Mouse (Mus musculus) spleen, postnatal 4 days (tissue): ENCODE measurements around the gene Ldlr.
"Not testable (repeated sequence)": the region's sequence is repeated elsewhere in the genome, so short reads cannot be mapped to it uniquely, and the experiment has no call there.

Experiments used
- DNase-seq, 2 experiments: peaks; one replicate each; pipeline ENCODE4 v3.0.0; 2022; ENCODE audit warnings: low spot score in 2 of 2

Ldlr gene

DNA sequence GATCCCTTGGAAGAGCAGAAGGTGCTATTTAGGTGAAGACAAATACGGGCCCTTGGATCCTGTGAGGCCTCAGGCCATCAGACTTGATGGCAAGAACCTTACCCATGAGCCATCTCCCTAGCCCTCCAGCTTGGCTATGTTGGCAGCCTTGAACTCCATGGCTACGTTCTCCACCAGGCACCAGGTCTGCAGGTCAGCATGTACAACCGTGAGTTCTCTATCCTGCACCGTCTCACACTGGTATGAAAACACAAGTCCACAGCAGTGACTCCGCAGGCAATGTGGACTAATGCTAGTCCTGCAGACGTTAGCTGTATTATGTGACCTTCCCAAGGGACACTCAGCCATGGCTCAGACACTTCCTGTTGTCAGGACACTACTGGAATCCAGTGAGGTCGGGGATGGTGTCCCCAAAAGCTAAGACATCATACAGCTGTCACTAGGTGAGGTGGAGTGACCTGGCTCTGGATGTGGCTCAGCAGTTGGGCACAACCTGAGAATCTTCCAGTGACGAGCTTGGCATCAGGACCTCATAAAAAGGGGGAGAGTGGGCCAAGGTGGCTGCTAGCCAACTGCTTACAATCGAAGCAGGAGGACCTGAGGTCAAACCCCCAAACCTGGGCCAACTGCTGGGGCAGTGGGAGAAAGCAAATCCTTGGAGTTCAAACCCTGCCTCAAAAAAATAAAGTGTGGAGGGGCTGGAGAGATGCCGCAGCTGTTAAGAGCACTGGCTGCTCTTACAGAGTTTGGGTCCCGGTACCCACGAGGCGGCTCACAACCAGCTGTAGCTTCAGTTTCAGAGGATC lies 31.4 kb downstream of the Ldlr start:
- DNase-seq, result no peak

- DNase-seq, result no peak
These were observed 35.6 kb downstream of the Ldlr start for GRCm38 (mm10) chr9:21758576-21759529.

GRCm38 (mm10) chr9:21759718-21760117 lies 36.4 kb downstream of the Ldlr start:
- no peak for DNase-seq

GRCm38 (mm10) chr9:21760155-21761088 lies 37.1 kb downstream of the Ldlr start, which contains the start of gene Spc24:
Gene Spc24, minus strand, starts transcription at chr9:21760303.
- peak; percentile 97 to 98 for DNase-seq

DNA sequence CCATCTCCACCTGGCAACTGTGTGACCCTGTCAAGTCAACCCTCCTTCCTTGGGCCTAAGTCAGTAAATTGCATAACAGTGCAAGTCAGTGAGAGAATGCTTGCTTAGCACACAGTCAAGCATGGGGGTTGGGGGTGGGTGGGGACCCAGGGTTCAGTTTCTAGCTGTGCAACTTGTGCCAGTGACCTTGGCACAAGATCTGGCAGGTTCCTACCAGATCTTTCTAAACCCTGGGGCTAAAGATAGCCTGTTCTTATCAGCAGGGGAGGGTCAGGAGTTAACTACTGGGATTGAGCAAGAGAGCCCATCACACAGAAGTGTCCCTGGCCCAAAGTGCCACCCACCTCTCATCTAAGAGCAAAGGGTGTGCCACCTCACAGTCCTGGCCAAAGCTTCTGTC lies 38.9 kb downstream of the Ldlr start:
- no peak for DNase-seq

GRCm38 (mm10) chr9:21764084-21764999 lies 41.1 kb downstream of the Ldlr start:
- no peak for DNase-seq

GRCm38 (mm10) chr9:21767896-21768295 lies 44.6 kb downstream of the Ldlr start:
- no peak for DNase-seq

GRCm38 (mm10) chr9:21768511-21769411 lies 45.5 kb downstream of the Ldlr start:
- DNase-seq, result no peak

GRCm38 (mm10) chr9:21769558-21770183 lies 46.4 kb downstream of the Ldlr start:
- no peak for DNase-seq

- DNase-seq, result not testable (repeated sequence)
These were observed 50.1 kb downstream of the Ldlr start for GRCm38 (mm10) chr9:21773396-21773795.

DNA sequence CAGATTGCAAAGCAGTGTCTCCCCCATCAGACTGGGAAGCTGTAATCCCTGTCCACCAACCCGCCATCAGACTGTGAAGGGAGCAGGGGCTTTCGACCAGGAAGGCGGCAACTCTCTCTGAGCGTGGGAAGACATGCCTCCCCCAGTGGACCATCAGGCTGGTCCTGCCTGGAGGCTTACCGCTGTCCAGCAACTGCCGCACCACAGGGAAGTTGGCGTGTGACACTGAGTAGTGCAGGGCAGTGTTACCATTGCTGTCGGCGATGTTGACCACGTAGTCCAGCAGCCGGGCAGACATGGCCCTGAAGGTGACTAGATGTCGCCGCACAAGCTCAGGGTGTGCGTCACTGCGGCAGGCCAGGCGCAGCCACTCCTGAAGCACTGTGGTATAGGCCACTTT lies 51.1 kb downstream of the Ldlr start:
- DNase-seq, result no peak

DNA sequence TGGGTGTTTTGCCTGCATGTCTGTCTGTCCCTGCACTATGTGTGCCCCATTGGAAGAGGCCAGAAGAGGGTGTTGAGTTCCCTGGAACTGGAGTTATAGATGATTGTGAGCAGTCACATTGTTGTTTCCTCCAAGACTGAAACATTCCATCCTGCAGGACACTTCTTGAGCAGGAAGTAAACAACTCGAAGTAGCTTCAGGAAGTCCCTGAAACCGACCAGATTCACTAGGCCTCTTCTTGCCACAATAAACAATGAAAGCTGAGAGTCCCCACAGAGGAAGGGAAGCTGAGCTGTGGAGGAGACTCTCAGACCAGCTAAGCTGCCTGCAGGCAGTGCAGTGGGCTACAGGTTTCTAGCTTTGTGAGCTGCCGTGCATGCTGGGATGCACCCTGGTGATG lies 54.4 kb downstream of the Ldlr start:
- DNase-seq, result no peak

GRCm38 (mm10) chr9:21781657-21782468 lies 58.6 kb downstream of the Ldlr start:
- DNase-seq, result no peak

DNA sequence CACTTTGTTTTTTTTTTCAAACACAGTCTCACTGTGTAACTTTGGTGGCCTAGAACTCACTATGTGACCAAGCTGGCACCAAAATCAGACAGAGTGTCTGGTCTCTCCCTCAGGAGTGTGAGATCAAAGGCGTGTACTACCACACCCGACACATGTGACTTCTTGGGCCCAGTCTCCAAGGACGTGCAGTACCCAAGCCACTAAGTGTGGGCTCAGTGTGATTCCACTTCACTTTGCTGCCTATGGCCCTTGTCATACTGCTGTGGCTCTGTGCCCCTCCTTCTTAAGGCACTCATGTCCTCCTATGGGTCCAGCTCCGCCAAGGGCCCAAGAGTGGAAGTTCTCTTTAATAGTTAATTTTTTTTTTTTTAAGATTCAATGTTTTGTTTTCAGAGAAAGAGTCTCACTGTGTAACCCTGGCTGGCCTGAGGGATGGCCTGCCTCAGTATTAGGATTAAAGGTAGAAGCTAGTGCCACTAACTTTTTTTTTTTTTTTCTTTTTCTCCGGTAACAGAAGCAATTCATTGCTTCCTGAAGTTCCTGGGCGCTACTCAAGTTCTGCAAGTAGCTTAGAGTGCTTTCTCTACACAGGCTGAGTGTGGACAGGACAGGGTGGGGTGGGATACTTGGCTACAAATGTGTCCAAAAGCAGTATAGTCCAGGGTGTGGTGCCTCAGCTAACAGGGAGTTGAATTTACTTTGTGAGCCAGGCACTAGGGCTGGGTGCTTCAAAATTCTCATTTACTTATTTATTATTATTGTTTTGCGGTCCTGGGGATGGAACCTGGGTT lies 61.4 kb downstream of the Ldlr start:
- DNase-seq, result no peak

DNA sequence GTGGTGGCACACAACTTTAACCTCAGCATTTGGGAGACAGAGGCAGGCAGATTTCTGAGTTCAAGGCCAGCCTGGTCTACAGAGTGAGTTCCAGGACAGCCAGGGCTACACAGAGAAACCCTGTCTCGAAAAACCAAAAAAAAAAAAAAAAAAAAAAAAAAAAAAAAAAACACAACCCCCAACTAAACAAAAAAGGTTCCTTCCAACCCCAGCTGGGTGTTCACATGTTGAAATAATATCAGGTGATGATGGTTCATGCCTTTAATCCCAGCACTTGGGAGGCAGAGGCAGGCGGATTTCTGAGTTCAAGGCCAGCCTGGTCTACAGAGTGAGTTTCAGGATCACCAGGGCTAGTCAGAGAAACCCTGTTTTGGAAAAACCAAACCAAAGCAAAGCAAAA lies 63.0 kb downstream of the Ldlr start:
- DNase-seq, result not testable (repeated sequence)

GRCm38 (mm10) chr9:21786906-21787305 lies 63.6 kb downstream of the Ldlr start:
- peak; percentile 45 to 83 for DNase-seq

GRCm38 (mm10) chr9:21787654-21788053 lies 64.4 kb downstream of the Ldlr start:
- DNase-seq, result no peak
